Mouse (Mus musculus) central nervous system, embryonic 18 days (tissue): ENCODE results near the gene Gm2001. TPM values are rescaled to one million over a fixed set of nuclear protein-coding genes. Genes with fewer than 3 reads are reported as not detected.

Experiments used
- polyA plus RNA-seq: library from polyadenylated mRNA; depleted of rRNA; stranded (reverse); fragments of >200 nt; gene quantifications from 2 replicates; pipeline ENCODE4 v1.2.3, GENCODE M21; 2012; rRNA removed

The Gm2001 gene
- polyA plus RNA-seq, result not detected in 2 replicates

DNA sequence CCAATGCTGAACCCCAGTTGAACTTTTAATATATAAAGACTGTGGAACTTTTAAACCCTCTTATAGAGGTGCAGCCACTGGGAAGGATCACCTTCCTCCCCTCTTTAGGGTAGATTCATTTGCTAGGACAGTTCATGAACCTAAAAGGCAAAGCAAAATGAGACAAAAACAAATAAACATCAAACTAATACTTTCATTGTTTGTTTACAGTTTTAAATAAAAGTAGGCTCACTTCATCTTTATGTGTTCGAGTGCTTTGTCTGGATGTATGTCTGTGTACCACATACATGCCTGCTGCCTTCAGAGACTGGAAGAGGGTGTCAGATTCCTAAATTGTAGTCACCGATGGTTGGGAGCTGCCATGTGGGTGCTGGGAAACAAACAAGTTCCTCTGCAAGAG is at the start of gene Gm2001:
TSS of gene Gm2001 (minus strand) at position 101 of the 400 bp plus-strand sequence.

DNA sequence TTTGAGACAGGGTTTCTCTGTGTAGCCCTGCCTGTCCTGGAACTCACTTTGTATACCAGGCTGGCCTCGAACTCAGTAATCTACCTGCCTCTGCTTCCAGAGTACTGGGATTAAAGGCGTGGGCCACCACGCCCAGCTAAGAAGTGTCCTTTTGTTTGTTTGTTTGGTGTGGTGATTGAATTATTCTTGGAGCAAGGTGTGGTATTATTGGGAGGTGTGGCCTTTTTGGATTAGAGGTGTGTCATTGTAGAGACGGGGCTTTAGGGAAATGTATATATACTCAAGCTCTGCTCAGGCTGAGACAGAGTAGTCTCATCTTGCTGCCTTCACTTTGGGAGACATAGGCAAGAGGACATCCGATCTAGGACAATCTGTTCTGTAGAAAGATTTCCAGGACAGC is 31.6 kb upstream of the Gm2001 start, which contains the start of gene Gm2016:
TSS of gene Gm2016 (plus strand) at position 301 of the 400 bp plus-strand sequence.

DNA sequence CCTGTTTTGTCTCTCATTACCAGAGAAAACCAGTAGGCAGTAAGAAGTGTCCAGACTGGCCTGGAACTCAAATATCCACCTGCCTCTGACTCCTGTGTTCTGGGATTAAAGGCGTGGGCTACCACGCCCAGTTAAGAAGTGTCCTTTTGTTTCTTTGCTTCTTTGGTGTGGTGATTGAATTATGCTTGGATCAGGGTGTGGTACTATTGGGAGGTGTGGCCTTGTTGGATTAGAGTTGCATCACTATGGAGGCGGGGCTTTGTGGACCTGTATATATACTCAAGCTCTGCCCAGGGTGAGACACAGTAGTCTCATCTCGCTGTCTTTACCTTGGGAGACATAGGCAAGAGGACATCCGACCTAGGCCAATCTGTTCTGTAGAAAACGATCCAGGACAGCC is 25.9 kb downstream of the Gm2001 start, which contains the start of gene BB287469:
TSS of gene BB287469 (plus strand) at position 301 of the 400 bp plus-strand sequence.

DNA sequence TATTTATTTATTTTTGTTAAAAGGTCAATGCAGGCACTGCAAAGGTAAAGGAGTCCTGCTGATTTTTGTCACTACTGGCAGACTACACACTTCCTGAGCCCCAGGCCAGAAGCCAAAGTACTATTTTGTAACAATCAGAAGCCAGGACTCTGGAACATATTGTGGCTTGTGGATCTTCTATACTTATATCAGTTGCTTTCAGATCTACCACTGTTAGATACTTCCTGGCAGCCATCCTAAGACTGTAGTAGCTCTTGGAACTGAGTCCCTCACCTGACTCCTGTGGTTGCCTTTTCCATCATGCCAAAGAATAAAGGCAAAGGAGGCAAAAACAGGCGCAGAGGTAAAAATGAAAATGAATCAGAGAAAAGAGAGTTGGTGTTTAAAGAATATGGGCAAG is 46.9 kb downstream of the Gm2001 start, which contains the start of gene Gm21936:
TSS of gene Gm21936 (plus strand) at position 301 of the 400 bp plus-strand sequence.

Other genes starting within 250 kb of the Gm2001 start
- not detected in 2 replicates for gene Oog1, start 239.7 kb downstream of the Gm2001 start, polyA plus RNA-seq
- not detected in 2 replicates for gene Gm4027, start 223.5 kb downstream of the Gm2001 start, polyA plus RNA-seq
- gene Gm16381, start 197.7 kb downstream of the Gm2001 start, polyA plus RNA-seq, result not detected in 2 replicates
- gene Gm21319, start 66.6 kb downstream of the Gm2001 start, polyA plus RNA-seq, result not detected in 2 replicates
- not detected in 2 replicates for gene Gm21936, start 46.8 kb downstream of the Gm2001 start, polyA plus RNA-seq
- not detected in 2 replicates for gene BB287469, start 25.8 kb downstream of the Gm2001 start, polyA plus RNA-seq
- not detected in 2 replicates for gene Gm2016, start 31.7 kb upstream of the Gm2001 start, polyA plus RNA-seq
- not detected in 2 replicates for gene Gm2022, start 53.0 kb upstream of the Gm2001 start, polyA plus RNA-seq
- gene Gm2035, start 77.5 kb upstream of the Gm2001 start, polyA plus RNA-seq, result not detected in 2 replicates
- not detected in 2 replicates for gene Gm2042, start 111.7 kb upstream of the Gm2001 start, polyA plus RNA-seq
- not detected in 2 replicates for gene Gm2075, start 169.5 kb upstream of the Gm2001 start, polyA plus RNA-seq
- not detected in 2 replicates for gene Gm6803, start 176.4 kb upstream of the Gm2001 start, polyA plus RNA-seq
- gene Gm2056, start 184.7 kb upstream of the Gm2001 start, polyA plus RNA-seq, result not detected in 2 replicates
- gene Gm16368, start 241.4 kb upstream of the Gm2001 start, polyA plus RNA-seq, result not detected in 2 replicates